Mouse (Mus musculus) limb, embryonic 12.5 days (tissue): ENCODE measurements around the gene Gm4969. TPM values are rescaled to one million over a fixed set of nuclear protein-coding genes. Genes with fewer than 3 reads are reported as not detected.
"Not testable (repeated sequence)": the region's sequence is repeated elsewhere in the genome, so short reads cannot be mapped to it uniquely, and the experiment has no call there.

Experiments used
- ATAC-seq: fragments of 200-750 bp; cut with Nextera tagmentation; 2 replicates; pipeline ENCODE4 v1.8.0; 2017; ENCODE audit warnings: low read depth, moderate TSS enrichment; ENCODE audit not compliant: insufficient number of reproducible peaks, insufficient read depth, low FRiP score, low TSS enrichment
- H3K27ac ChIP-seq: fragments of 300-500 bp; sonication (generic); 2 replicates; pipeline ENCODE4 v1.5.1; 2016; ENCODE audit warnings: mild to moderate bottlenecking, moderate library complexity
- H3K27me3 ChIP-seq: fragments of 300-500 bp; sonication (generic); 2 replicates; pipeline ENCODE4 v1.6.1; 2016; ENCODE audit warnings: mild to moderate bottlenecking, moderate library complexity
- H3K36me3 ChIP-seq: fragments of 300-500 bp; sonication (generic); 2 replicates; pipeline ENCODE4 v1.6.1; 2016; ENCODE audit warnings: mild to moderate bottlenecking, moderate library complexity
- H3K4me1 ChIP-seq: fragments of 300-500 bp; sonication (generic); replicated peaks from 2 replicates; pipeline ENCODE4 v1.6.1; 2016
- H3K4me2 ChIP-seq: fragments of 300-500 bp; sonication (generic); 2 replicates; pipeline ENCODE4 v1.6.1; 2016; ENCODE audit warnings: mild to moderate bottlenecking, moderate library complexity
- H3K4me3 ChIP-seq: fragments of 300-500 bp; sonication (generic); replicated peaks from 2 replicates; pipeline ENCODE4 v1.5.1; 2016; ENCODE audit warnings: mild to moderate bottlenecking
- H3K9ac ChIP-seq: fragments of 300-500 bp; sonication (generic); replicated peaks from 2 replicates; pipeline ENCODE4 v1.6.1; 2016; ENCODE audit warnings: mild to moderate bottlenecking, moderate library complexity
- H3K9me3 ChIP-seq: fragments of 300-500 bp; sonication (generic); 2 replicates; pipeline ENCODE4 v1.6.1; 2016; ENCODE audit warnings: mild to moderate bottlenecking, moderate library complexity
- WGBS: fragments of 180-500 bp; shearing (Covaris S2); methylation state at CpG from one replicate; pipeline ENCODE4 v1.1.7; 2016; 5-methylcytosine and 5-hydroxymethylcytosine counted together
- polyA plus RNA-seq: library from polyadenylated mRNA; unstranded; fragments of >200 nt; fragmentation: Nextera tagmentation; extraction: Ambion mirVana; gene quantifications from 2 replicates; pipeline ENCODE4 v1.2.1, GENCODE M21; 2016

The Gm4969 gene
- polyA plus RNA-seq, 1 experiment from 2014 or later: 3.3 TPM

- Histone ChIP-seq H3K9me3 (no peaks in the 10 kb centered on the region), H3K4me3 (0 out of 2 replicates have a peak overlapping the region, but pooled peaks have one; percentile 15), H3K27ac (no peak overlapping the region), H3K4me1 (peaks cover 16% of the 10 kb centered on the region), H3K9ac (peak overlapping the region; percentile 40; the same call in 1 of the 2 replicates), H3K36me3 (peaks cover 32% of the 10 kb centered on the region), H3K4me2 (peak overlapping the region; percentile 41), H3K27me3 (peaks cover 38% of the 10 kb centered on the region)
- WGBS: 6% methylated on average over 30 of the region's 30 CpGs
- ATAC-seq: peak; percentile 62; the same call in 1 of the 2 replicates
Measured at GRCm38 (mm10) chr7:19157160-19157800, 39.1 kb upstream of the Gm4969 start.

- H3K27me3 ChIP-seq: peaks cover 28% of the 10 kb centered on the region
- no peaks in the 10 kb centered on the region for H3K9me3 ChIP-seq
- ATAC-seq: no peak
- WGBS: 39% methylated on average over 13 of the region's 13 CpGs
- no peak overlapping the region for H3K9ac ChIP-seq
- peaks cover 16% of the 10 kb centered on the region for H3K4me1 ChIP-seq
- H3K27ac ChIP-seq: no peak overlapping the region
- H3K4me3 ChIP-seq: no peak overlapping the region
- peaks cover 45% of the 10 kb centered on the region for H3K36me3 ChIP-seq
- H3K4me2 ChIP-seq: no peak overlapping the region
Measured at GRCm38 (mm10) chr7:19155825-19156475, 37.8 kb upstream of the Gm4969 start.

GRCm38 (mm10) chr7:19154796-19155195 lies 36.6 kb upstream of the Gm4969 start:
- H3K36me3 ChIP-seq: peaks cover 45% of the 10 kb centered on the region
- 82% methylated on average over 8 of the region's 8 CpGs for WGBS
- no peak overlapping the region for H3K9ac ChIP-seq
- H3K4me2 ChIP-seq: no peak overlapping the region
- no peak overlapping the region for H3K27ac ChIP-seq
- no peaks in the 10 kb centered on the region for H3K9me3 ChIP-seq
- H3K4me3 ChIP-seq: no peak overlapping the region
- peaks cover 15% of the 10 kb centered on the region for H3K4me1 ChIP-seq
- no peak for ATAC-seq
- H3K27me3 ChIP-seq: peaks cover 16% of the 10 kb centered on the region

GRCm38 (mm10) chr7:19151121-19151520 lies 33.0 kb upstream of the Gm4969 start:
- Histone ChIP-seq H3K36me3 (peaks cover 53% of the 10 kb centered on the region), H3K4me2 (peak overlapping the region; percentile 86; the same call in 1 of the 2 replicates), H3K4me1 (peaks cover 16% of the 10 kb centered on the region), H3K4me3 (peak overlapping the region; percentile 69; the same call in 1 of the 2 replicates), H3K9ac (0 out of 2 replicates have a peak overlapping the region, but pooled peaks have one; percentile 74)
- not testable (repeated sequence) for H3K9me3 ChIP-seq, H3K27ac ChIP-seq, ATAC-seq, H3K27me3 ChIP-seq
- 90% methylated on average over 10 of the region's 10 CpGs for WGBS

- Histone ChIP-seq H3K4me2 (peak within 1 kb of the TSS; percentile 86), H3K36me3 (peaks cover 50% of the 10 kb centered on the region), H3K9me3 (no peaks in the 10 kb centered on the region), H3K9ac (peak within 1 kb of the TSS; percentile 74), H3K4me3 (peak within 1 kb of the TSS; percentile 69), H3K27ac (peak within 1 kb of the TSS; percentile 82), H3K27me3 (no peaks in the 10 kb centered on the region), H3K4me1 (peaks cover 16% of the 10 kb centered on the region)
- under 1% methylated on average over 24 of the region's 24 CpGs for WGBS
- peak; percentile 93 for ATAC-seq
Measured at GRCm38 (mm10) chr7:19149626-19150025, 31.5 kb upstream of the Gm4969 start, which contains the start of gene Snrpd2. TSS of gene Snrpd2 (plus strand) at chr7:19149722.

GRCm38 (mm10) chr7:19148875-19149541 lies 30.8 kb upstream of the Gm4969 start, which contains the start of gene Qpctl:
TSS of gene Qpctl (minus strand) at chr7:19149291.
- peak within 1 kb of the TSS; percentile 82 for H3K27ac ChIP-seq
- WGBS: under 1% methylated on average over 43 of the region's 43 CpGs

DNA sequence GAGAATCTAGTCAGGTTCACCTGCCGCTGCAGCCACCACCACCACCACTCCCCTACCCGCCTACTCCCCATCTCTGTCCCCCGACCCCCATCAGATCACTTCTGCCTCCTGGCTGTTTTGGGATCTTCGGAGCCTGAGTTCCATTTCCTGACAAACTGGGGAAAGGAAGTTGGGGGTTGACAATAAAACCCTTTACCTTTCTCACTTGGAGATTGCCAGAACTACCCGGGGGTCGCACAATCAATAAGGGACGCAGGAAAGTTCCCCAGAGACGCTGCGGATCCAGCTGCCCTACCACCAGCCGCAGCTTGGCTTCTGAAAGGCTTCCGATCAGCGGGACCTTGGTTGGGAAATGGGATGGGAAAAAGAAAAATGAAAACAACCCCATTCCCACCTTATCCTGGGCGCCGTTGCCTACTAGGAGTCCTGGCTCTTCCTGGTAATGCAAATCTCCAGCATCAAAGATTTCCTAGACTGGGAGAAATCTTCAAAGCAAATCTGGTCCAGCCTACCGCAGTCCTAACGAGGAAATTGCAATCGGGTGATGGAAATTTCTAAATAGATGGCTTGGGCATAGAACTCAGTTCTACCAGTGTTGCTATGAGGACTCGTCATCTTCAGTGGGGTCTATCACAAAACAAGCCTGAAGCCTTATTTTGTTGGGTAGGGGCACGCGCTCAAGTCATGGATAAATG lies 30.2 kb upstream of the Gm4969 start:
- Histone ChIP-seq H3K27ac (peak overlapping the region; percentile 82; the same call in 1 of the 2 replicates), H3K4me2 (peak overlapping the region; percentile 86), H3K9ac (peak overlapping the region; percentile 58), H3K4me3 (peak overlapping the region; percentile 69), H3K27me3 (no peaks in the 10 kb centered on the region), H3K9me3 (no peaks in the 10 kb centered on the region), H3K36me3 (peaks cover 38% of the 10 kb centered on the region), H3K4me1 (peaks cover 16% of the 10 kb centered on the region)
- no peak for ATAC-seq
- 12% methylated on average over 20 of the region's 20 CpGs for WGBS

More at GRCm38 (mm10) chr7:19148875-19149541, 30.8 kb upstream of the Gm4969 start, which contains the start of gene Qpctl:
- Histone ChIP-seq H3K4me2 (peak within 1 kb of the TSS; percentile 86), H3K9ac (peak within 1 kb of the TSS; percentile 74), H3K27me3 (no peaks in the 10 kb centered on the region), H3K36me3 (peaks cover 44% of the 10 kb centered on the region), H3K9me3 (no peaks in the 10 kb centered on the region), H3K4me3 (peak within 1 kb of the TSS; percentile 69), H3K4me1 (peaks cover 16% of the 10 kb centered on the region)
- peak; percentile 96 for ATAC-seq

- Histone ChIP-seq H3K9me3 (no peaks in the 10 kb centered on the region), H3K4me1 (peaks cover 16% of the 10 kb centered on the region), H3K4me2 (peak overlapping the region; percentile 86), H3K9ac (no peak overlapping the region), H3K36me3 (peaks cover 30% of the 10 kb centered on the region; the same call in 1 of the 2 replicates), H3K4me3 (no peak overlapping the region), H3K27ac (no peak overlapping the region), H3K27me3 (no peaks in the 10 kb centered on the region)
- 44% methylated on average over 6 of the region's 6 CpGs for WGBS
- no peak for ATAC-seq
Measured at GRCm38 (mm10) chr7:19147497-19148045, 29.4 kb upstream of the Gm4969 start.

DNA sequence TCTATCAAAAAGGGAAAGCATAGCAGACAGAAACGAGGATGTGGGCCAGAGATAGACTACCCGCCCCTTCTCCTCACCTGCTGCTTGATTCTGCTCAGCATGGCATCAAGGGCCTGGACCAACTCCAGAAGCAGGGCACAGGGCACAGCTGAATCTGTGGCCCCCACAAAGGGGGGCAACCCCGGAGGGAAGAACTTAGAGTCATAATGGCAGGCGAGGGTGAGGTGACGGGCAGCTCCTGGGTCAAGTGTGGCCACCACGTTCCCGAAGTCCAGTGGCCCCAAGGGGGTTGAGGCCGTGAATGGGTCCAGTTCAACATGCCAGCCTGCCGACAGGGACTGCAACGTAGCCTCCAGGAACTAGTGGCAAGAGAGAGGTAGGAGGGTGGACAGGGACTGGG lies 28.6 kb upstream of the Gm4969 start:
- H3K36me3 ChIP-seq: peaks cover 27% of the 10 kb centered on the region; the same call in 1 of the 2 replicates
- no peaks in the 10 kb centered on the region for H3K27me3 ChIP-seq
- no peak overlapping the region for H3K9ac ChIP-seq
- 83% methylated on average over 10 of the region's 10 CpGs for WGBS
- no peak overlapping the region for H3K27ac ChIP-seq
- no peak for ATAC-seq
- no peak overlapping the region for H3K4me2 ChIP-seq
- H3K9me3 ChIP-seq: no peaks in the 10 kb centered on the region
- peaks cover 16% of the 10 kb centered on the region for H3K4me1 ChIP-seq
- no peak overlapping the region for H3K4me3 ChIP-seq

- Histone ChIP-seq H3K9ac (no peak overlapping the region), H3K9me3 (no peaks in the 10 kb centered on the region), H3K4me3 (no peak overlapping the region), H3K27me3 (no peaks in the 10 kb centered on the region), H3K27ac (no peak overlapping the region), H3K4me2 (no peak overlapping the region), H3K4me1 (no peaks in the 10 kb centered on the region), H3K36me3 (peaks cover 77% of the 10 kb centered on the region)
- ATAC-seq: no peak
- 53% methylated on average over 5 of the region's 5 CpGs for WGBS
Measured at GRCm38 (mm10) chr7:19137380-19137779, 19.2 kb upstream of the Gm4969 start.
